21 mouse cellular contexts compared by ENCODE assay signal in the genomic region with DNA sequence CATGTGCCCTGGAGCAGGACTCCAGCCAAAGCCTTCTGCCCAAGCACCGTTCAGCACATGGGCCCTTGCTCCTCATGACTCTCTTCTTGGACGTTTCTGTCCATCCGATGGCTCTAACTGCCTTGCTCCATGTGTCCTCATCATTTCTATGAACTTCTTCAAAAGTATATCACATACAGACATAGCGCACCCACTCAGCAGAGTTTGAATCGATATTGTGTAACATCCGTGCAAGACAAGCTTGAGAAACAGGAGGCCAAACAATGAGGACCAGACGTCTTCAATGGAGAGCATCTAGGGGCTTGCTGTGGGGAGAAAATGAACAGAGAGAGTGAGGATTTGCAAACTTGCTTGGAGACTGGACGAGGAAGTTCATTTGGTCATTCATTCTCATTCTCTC.
"Had no signal": no experiment of that assay in that cellular context is flagged by ENCODE, and none has a peak within 500 bp of the region (broad histone marks: within the 10 kb centered on the region; RNA-seq: fewer than 3 reads in every experiment).

No protein-coding gene starts in this region.

- H3K9ac ChIP-seq: limb, embryonic 13.5 days; liver, embryonic 13.5 days; liver, postnatal 0 days; lung, embryonic 14.5 days; midbrain, embryonic 13.5 days; neural tube, embryonic 13.5 days had no signal

- H3K27ac ChIP-seq: limb, embryonic 13.5 days; liver, embryonic 13.5 days; midbrain, embryonic 10.5 days; midbrain, embryonic 13.5 days; neural tube, embryonic 13.5 days had no signal

- H3K36me3 ChIP-seq: limb, embryonic 13.5 days; liver, embryonic 13.5 days; midbrain, embryonic 10.5 days; midbrain, embryonic 13.5 days; neural tube, embryonic 13.5 days had no signal

- H3K4me2 ChIP-seq: limb, embryonic 13.5 days; liver, embryonic 13.5 days; lung, embryonic 14.5 days; midbrain, embryonic 13.5 days; neural tube, embryonic 13.5 days had no signal

- H3K27me3 ChIP-seq: limb, embryonic 13.5 days; liver, embryonic 13.5 days; megakaryocyte, embryonic 14.5 days; midbrain, embryonic 13.5 days; neural tube, embryonic 13.5 days had no signal

- H3K4me3 ChIP-seq: limb, embryonic 13.5 days; liver, embryonic 13.5 days; megakaryocyte, embryonic 14.5 days; midbrain, embryonic 10.5 days; midbrain, embryonic 13.5 days; myocyte; neural tube, embryonic 13.5 days had no signal

- H3K4me1 ChIP-seq: liver, embryonic 13.5 days; megakaryocyte, embryonic 14.5 days; midbrain, embryonic 10.5 days; midbrain, embryonic 13.5 days had no signal

- H3K9me3 ChIP-seq: limb, embryonic 13.5 days; liver, embryonic 13.5 days; midbrain, embryonic 10.5 days; midbrain, embryonic 13.5 days; neural tube, embryonic 13.5 days had no signal

- DNase-seq: kidney, adult 18-20 months; kidney, adult 9 months; kidney, postnatal 14 days; kidney, postnatal 4 days; left cerebral cortex, postnatal 4 days; liver; liver, embryonic 13.5 days; liver, postnatal 0 days; lung, embryonic 14.5 days; lung, postnatal 4 days; retina, postnatal 1 day; thymus, postnatal 25 days had no signal

- ATAC-seq: intestine, embryonic 16.5 days; liver, postnatal 0 days; lung, postnatal 0 days; midbrain, embryonic 13.5 days; midbrain, embryonic 16.5 days had no signal
